Mouse (Mus musculus): ENCODE results near the gene Pip4k2c. TPM values are rescaled to one million over a fixed set of nuclear protein-coding genes. Genes with fewer than 3 reads are reported as not detected.

Gene Pip4k2c
- total RNA-seq, 2 experiments from 2014 or later, result 12.1 to 13.8 TPM

DNA sequence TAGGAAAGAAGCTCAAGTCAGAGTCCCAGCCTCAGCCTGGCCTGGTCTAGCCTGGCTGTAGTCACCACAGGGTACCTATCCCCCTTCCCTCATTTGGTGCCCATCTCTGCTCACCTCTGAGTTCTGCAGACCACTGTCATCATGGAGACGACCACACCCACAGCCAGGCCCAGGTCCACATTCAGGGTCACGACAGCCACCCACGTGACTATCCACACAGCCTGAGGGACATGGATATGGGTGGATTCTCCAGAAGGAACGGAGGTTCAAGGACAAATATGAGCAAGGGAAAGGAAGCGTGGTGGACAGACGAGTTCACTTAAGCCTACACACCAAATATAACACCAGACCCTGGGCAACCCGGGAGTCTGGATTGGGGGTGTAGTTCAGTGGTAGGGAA is 37.2 kb downstream of the Pip4k2c start:
- no peak for ATAC-seq (replicated peaks; ENCODE audit: poor library complexity, severe bottlenecking)

DNA sequence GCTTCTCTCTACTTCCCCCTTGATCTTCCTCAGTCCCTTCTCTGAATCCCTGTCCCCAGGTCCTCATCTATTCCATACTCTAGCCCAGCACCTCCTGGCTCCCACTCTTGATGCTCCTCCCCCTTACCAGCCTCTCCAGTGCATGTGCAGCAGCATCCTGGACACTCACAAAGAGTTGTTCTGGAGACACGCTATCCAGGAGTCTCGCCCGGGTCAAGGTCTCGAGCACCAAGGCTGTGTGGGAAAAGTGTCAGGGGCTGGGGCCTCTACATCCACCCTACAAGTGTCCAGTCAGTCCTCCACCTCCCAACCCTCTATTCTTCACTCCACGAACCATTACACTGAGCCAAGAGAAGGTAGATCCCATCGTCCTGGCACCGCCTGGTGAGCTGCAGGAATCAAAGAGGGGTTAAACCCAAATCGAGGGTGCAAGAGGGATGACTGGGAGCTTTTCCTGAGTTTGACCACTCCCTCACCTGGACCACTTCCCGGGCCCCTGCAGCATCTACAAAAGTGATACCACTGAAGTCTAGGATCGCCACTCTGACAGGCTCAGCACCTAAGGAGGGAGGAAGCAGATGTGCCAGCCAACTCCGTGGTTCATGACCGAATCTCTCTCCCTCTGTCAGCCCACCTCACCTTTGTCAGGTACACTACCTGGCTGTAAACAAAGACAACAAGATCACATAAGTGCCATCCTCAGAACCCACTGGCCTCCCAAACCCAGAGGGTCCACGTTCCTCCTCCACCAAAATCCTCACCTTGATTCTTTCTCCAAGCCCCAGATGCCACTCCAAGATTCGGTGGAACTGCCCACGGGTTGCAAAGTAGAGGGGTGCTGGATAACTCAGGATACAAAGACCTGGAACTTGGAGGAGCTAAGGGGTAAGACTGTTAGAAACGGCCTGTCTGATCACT is 38.0 kb downstream of the Pip4k2c start:
- ATAC-seq (replicated peaks; ENCODE audit: poor library complexity, severe bottlenecking), result no peak

DNA sequence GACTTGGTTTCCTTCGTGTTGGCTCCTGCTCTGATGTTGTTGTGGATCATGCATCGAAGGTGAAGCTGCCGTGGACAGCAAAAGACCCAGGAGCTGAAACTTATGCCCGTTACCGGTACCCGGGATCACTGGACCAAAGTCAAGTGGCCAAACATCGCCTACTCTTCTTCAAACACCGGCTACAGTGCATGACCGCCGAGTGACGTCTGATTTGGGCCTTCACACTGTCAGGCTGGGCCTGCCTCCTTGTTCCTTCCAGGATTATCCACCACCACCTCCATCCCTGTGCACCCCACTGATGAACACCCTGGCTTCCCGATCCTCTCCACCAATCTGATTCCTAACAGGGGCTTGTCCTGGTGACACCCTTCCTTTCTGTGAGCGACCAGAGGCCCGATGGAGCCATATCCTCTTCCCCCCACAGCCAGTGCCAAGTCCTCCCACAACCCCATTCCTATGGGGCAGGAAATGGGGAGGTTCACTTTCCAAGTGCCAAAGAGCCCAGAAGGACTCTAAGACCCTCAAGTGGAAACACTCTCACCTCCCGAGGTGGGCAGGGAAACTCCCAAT is 39.7 kb downstream of the Pip4k2c start:
- no peak for ATAC-seq (replicated peaks; ENCODE audit: poor library complexity, severe bottlenecking)

DNA sequence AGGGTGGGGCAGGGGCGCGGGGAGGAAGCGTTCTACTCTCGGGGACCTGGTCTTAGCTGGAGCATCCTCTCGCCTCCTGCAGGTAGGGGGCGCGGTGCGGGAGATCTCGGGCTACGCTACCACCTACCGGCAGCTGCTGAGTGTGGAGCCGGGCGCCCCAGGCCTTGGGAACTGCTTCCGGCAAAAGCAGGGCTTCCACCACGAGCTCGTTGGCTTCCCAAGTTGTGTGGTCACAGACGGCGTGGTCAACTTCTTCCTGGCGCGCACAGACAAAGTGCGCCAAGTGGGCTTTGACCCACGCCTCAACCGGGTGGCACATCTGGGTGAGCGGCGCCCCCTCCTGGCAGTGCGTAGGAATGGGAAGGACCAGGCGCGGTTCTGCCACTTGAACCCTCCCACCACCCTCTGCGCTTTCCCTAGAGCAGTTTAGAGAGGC is 40.5 kb downstream of the Pip4k2c start:
- peak; percentile 76 for ATAC-seq (replicated peaks; ENCODE audit: poor library complexity, severe bottlenecking)

DNA sequence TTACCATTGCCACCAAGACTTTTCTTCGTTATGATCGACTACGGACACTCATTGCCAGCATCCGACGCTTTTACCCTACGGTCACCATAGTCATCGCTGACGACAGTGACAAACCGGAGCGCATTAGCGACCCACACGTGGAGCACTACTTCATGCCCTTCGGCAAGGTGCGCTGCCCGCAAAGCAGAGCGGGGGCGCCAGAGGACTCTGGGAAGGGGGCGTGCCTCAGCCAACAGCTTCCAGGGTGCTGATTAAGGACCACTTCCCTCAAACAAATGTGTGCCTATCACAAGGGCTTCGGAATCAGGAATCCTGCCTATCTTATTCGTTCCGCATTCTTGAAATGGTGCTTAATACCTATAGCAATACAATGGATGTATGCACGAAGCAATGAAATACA is 41.4 kb downstream of the Pip4k2c start:
- no peak for ATAC-seq (replicated peaks; ENCODE audit: poor library complexity, severe bottlenecking)

DNA sequence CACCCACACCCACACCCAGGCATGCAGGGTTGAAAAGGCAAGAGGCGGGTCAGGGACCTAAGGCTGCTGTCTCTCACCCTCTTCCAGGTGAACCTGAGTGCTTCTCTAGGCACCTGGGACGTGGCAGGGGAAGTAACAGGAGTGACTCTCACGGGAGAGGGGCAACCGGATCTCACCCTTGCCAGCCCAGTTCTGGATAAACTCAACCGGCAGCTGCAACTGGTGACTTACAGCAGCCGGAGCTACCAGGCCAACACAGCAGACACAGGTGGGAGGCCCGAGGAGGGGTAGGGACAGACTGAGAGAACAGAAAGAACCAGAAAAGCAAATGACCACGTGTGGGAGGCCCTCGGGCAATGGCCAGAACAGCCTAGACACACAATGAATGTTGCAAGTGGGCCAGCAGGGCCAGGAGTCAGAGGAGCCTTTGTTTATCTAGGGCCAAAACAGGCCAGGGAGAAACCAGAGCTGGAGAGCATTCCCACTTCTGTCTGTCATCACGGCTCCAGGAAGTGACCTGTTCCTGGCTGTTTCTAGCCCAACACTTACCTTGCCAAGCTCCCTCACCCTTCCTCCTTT is 43.7 kb downstream of the Pip4k2c start:
- no peak for ATAC-seq (replicated peaks; ENCODE audit: poor library complexity, severe bottlenecking)

DNA sequence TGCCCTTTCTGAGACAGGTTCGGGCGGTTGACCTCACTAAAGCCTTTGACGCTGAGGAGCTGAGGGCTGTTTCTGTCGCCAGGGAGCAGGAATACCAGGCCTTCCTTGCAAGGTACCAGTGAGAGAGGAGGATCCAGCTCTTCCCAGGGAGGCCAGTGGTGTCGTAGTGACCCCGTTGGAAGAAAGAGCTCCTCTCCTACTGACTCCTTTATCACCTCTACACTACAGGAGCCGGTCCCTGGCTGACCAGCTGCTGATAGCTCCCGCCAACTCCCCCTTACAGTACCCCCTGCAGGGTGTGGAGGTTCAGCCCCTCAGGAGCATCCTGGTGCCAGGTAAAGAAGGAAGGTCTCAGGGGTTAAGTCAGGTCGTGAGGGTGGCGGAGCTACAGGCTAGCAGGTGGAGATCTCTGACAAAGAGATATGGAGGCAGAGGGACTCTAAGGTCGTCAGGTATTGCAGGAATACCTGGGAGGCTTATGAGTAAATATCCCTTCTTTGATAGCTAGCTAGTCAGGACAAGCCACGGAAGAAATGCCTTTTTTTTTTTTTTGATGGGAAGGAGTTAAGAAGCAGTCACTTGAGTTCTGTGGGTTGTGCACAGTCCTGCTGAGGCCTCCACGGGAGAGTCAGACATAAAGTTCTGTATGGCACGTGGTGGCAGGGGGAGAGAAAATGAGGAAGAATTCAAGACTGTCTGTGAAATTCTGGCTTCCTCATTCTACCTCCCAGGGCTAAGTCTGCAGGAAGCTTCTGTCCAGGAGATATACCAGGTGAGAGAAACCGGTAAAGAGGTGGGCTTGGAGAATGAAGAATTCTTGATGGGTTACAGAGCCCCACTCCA is 44.4 kb downstream of the Pip4k2c start:
- peak; percentile 13 for ATAC-seq (replicated peaks; ENCODE audit: poor library complexity, severe bottlenecking)

DNA sequence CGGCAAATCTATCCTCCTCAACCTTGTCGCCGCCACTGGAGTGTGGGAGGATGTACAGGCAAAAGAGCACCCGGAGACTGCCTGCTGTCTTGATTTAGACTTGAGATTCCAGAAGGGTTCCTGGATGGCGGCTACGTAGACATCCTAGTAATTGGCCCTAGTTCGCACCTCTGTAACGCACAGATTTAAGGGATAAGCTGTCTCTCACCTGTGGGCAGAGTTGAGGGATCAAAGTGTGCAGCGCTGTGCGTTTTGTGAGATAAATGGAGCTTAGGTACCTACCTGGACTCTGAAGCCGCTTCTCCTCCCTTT is 45.0 kb downstream of the Pip4k2c start:
- ATAC-seq (replicated peaks; ENCODE audit: poor library complexity, severe bottlenecking), result no peak

DNA sequence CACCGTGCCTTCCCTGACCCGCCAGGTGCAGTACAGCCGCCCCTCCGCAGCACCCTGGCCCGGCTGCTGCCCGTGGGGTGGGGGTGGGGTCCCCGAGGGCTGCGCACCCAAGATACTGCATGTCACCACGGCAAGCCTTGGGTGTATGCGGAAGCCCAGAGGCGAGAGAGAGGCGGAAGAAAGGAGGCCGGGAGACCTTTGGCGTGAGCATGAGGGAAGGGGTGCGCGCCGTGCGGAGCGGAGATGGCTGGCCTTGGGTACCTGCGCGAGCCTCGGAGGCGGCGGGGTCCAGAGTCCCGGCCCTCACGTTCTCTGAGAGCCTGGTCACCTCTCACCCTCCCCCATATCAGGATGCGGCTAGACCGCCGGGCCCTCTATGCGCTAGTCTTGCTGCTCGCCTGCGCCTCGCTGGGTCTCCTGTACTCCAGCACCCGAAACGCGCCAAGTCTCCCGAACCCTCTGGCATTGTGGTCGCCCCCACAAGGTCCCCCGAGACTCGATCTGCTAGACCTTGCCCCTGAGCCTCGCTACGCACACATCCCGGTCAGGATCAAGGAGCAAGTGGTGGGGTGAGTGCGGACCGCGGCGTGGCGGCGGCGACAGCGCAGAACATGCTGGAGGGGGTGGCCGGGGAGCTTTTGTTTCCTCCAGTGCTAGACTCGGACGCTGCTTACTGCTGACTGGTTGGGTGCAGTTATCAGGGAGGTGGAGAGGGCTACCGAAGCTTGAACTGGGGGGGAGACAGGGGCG is 45.6 kb downstream of the Pip4k2c start:
- ATAC-seq (replicated peaks; ENCODE audit: poor library complexity, severe bottlenecking), result peak; percentile 37

DNA sequence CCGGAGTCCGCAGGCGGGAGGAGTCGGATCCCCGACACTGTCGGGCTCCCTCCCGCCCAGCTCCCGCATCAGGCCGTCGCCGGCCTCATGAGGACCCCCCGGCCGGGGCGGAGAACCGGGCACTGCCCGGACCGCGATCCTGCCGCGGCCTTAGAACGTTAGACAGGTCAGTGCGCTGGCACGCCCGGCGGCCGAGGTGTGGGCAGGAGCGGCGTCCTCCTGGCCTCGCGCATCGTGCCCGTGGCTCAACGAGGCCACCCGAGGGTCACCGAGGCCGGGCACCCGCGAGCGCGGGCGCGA is 46.1 kb downstream of the Pip4k2c start:
- 0 out of 2 replicates have a peak, but pooled peaks have one; percentile 0 for ATAC-seq (replicated peaks; ENCODE audit: poor library complexity, severe bottlenecking)

DNA sequence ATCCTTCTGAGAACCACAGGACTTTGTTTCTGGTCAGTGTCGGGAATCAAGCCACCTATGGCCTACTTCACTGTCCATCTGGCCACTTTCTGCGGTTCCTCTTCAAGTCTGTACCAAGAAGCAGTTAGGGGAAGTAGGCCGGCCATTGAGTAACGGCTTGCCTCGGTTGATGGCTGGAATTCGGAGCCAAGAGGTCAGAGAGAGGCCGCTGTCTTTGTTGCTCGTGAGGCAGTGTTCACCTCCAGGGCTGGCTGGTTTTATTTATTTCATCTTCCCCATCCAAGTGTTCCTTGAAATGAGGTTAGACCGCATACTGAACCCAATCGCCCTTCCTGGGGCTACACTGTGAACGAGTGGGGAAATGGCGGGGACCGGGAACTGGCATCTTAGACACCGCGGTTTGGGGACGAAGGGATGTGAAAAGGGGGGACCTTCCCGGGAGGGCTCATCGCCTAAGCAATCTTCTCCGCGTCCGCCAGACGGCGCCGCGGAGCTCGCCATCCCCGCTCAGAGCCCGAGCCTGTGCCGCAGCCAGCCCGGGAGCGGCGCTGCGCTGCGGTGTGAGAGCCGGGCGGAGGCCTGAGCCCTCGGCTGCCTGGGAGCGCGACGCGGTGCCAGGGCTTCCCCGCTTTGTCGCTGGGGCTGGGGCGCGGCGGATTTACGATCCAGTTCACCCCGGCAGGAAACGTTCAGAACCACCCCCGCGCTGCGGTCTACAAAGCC is 46.6 kb downstream of the Pip4k2c start, which contains the start of gene B4galnt1:
Gene B4galnt1, plus strand, starts transcription at position 595 of the 723 bp plus-strand sequence.
- ATAC-seq (replicated peaks; ENCODE audit: poor library complexity, severe bottlenecking), result peak; percentile 58

DNA sequence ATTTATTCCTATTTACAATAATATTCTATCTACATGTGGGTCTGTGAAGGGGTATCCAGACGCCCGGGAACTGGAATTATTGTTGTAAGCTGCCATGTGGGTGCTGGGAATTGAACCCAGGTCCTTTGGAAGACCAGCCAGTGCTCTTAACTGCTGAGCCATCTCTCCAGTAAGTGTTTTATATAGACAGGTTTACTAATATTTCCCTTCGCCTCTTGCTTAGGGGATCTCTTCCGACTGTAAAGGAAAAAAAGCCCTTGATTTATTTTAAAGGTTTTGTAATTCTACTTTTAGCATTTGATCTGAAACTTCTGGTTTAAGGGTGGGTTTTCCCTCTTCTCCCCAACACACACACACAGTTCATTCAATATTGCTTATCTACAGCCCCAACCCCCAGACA is 47.2 kb downstream of the Pip4k2c start:
- no peak for ATAC-seq (replicated peaks; ENCODE audit: poor library complexity, severe bottlenecking)

DNA sequence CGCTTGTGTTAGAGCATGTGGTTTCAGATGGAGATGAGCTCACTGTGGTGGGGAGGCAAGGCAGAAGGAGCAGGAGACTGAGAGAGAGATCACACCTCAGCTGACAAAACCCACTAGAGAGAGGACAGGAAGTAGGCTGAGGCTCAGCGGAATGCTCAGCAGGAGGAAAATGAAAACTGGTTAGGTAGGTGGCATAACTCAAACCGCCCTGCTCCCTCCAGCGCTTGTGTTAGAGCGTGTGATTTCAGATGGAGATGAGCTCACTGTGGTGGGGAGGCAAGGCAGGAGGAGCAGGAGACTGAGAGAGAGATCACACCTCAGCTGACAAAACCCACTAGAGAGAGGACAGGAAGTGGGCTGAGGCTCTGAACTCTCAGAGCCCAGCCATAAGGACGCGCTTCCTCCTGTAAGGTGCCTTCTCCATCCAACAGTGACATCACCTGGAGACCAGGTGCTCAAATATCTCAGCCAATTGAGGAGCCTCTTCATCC is 48.6 kb downstream of the Pip4k2c start:
- peak; percentile 40 for ATAC-seq (replicated peaks; ENCODE audit: poor library complexity, severe bottlenecking)

DNA sequence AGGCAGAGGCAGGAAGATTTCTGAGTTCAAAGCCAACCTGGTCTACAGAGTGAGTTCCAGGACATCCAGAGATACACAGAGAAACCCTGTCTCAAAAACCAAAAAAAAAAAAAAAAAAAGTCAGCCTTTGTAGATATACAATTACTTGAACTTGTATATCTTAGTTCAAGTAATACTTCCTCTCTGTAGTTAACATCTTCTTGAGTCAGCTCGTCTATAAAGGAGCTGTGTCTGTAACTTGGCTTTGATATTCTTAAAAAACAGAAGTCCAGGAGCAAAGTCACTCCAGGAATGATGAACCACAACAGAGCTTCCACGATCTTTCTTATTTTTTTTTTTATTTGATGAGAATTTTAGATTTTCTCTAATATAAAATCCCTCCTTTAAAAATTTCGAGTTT is 50.7 kb downstream of the Pip4k2c start:
- ATAC-seq (replicated peaks; ENCODE audit: poor library complexity, severe bottlenecking), result no peak

DNA sequence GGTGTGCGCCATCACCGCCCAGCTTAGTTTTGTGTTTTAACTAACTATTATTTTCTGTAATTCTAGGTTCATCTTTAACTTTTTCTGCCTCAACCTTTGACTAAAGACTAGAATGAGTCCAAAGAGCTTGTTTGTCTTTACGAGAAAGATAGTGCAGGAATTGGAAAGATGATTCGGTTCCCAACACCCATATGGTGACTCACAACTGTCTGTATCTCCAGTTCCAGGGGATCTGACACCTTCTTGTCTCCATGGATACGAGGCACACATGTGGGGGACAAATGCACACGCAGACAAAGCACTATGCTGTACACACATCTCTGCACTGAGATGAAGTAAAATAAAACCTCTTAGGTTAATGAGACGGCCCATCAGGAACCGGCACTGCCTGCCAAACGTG is 51.3 kb downstream of the Pip4k2c start:
- no peak for ATAC-seq (replicated peaks; ENCODE audit: poor library complexity, severe bottlenecking)

DNA sequence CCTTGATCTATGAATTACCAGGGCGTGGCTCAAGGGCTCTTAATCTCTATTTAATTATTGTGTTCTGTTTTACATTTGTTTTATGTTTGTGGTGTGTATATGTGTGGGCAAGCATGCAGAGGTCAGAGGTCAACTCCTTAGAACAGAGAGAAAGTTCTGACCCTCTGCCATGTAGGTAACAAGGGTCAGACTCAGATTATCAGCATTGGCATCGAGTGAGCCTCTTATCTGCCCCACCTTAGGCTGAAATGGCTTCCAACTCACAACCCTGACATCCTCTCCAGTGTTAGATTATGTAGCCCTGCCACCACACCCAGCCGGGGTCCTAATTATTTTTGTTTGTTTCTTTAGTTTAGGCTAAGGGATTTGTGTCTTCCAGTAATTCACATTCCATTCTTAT is 52.9 kb downstream of the Pip4k2c start:
- ATAC-seq (replicated peaks; ENCODE audit: poor library complexity, severe bottlenecking), result no peak

DNA sequence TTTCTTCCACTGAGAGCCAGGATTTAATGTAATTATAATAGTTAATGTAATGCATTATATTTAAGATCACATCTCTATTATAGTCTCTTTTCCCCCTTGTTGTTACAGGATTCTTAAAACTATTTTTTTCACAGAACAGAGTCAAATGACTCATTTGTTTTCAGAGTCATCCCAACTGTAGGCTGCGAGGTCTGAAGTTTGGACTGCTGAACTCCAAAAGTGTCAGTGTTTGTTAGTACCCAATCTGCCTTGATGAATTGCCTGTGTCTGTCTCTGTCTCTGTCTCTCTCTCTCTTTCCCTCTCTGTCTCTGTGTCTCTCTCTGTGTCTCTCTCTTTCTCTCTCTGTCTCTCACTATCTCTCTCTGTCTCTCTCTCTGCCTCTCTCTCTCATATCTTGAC is 54.9 kb downstream of the Pip4k2c start:
- ATAC-seq (replicated peaks; ENCODE audit: poor library complexity, severe bottlenecking), result no peak

DNA sequence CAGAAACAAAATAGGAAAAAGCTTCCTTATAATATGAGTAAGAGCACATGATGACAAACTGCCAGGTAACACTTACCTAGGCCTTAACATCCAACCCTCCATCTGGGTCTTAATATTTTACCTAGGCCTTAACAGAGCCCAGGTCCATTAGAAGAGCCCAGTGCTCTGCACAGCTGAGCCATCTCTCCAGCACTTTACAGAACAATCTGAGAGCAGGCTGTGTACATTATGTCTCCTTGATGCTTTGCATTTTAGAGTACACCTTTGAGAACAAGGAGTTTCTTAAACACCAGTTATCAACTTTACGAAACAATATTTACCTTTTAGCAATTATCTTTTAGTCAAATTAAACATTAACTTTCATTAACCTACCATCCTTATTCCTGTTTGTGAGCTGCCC is 55.3 kb downstream of the Pip4k2c start:
- no peak for ATAC-seq (replicated peaks; ENCODE audit: poor library complexity, severe bottlenecking)

DNA sequence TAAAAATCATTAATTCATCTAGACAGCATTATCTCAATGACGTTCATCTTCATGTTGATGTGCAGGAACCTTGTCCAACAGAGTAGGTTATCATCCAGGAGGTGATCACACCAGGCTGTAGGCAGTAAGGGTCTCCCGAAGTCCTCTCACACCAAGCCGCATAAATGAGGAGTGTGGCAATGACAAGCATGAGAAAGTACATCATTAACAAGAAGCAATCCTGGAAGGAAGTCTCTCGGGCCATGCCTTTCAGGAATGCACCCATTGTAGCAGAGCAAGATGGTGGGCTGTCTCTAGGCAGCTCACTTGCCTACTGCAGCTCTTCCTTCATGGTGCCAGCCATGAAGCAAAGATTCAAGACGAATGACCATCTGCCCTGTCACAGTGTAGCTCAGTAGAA is 56.7 kb downstream of the Pip4k2c start:
- ATAC-seq (replicated peaks; ENCODE audit: poor library complexity, severe bottlenecking), result no peak

All from granulocyte monocyte progenitor cell, adult 5-6 weeks (primary cell).